Mouse (Mus musculus) heart, adult 2 months (tissue): ENCODE results near the gene Tom1l2. TPM values are rescaled to one million over a fixed set of nuclear protein-coding genes. Genes with fewer than 3 reads are reported as not detected.

Source experiments
- DNase-seq, 2 experiments: peaks; one replicate each; pipeline ENCODE4 v3.0.0; 2021
- H3K27ac ChIP-seq: fragments of 200-600 bp; 2 replicates; pipeline ENCODE4 v1.8.1; 2022
- H3K27me3 ChIP-seq: fragments of 200-500 bp; 2 replicates; pipeline ENCODE4 v1.6.1; 2012; ENCODE audit warnings: mild to moderate bottlenecking, low read length, inconsistent platforms, mixed read lengths; ENCODE audit not compliant: control insufficient read depth, insufficient read depth
- H3K36me3 ChIP-seq: fragments of 200-500 bp; 2 replicates; pipeline ENCODE4 v1.6.1; 2012; ENCODE audit warnings: low read length, inconsistent platforms; ENCODE audit not compliant: control insufficient read depth, insufficient read depth
- H3K4me1 ChIP-seq: fragments of 200-500 bp; 2 replicates; pipeline ENCODE4 v1.6.1; 2011; ENCODE audit warnings: low read length; ENCODE audit not compliant: control insufficient read depth, insufficient read depth
- H3K4me3 ChIP-seq: fragments of 200-600 bp; 2 replicates; pipeline ENCODE4 v1.8.1; 2022
- H3K79me2 ChIP-seq: fragments of 200-500 bp; replicated peaks from 2 replicates; pipeline ENCODE4 v1.6.1; 2012; ENCODE audit warnings: mild to moderate bottlenecking, inconsistent platforms, low read length, moderate library complexity, mixed read lengths; ENCODE audit not compliant: control insufficient read depth, insufficient read depth
- H3K9ac ChIP-seq: fragments of 200-500 bp; 2 replicates; pipeline ENCODE4 v1.6.1; 2012; ENCODE audit warnings: low read depth, mild to moderate bottlenecking, control low read depth, inconsistent platforms, low read length, mixed read lengths
- CTCF ChIP-seq: fragments of 200-600 bp; IDR thresholded peaks from 2 replicates; pipeline ENCODE4 v1.8.1; 2022; ENCODE audit warnings: antibody characterized with exemption, mild to moderate bottlenecking, moderate library complexity
- EP300 ChIP-seq: fragments of 200-500 bp; IDR thresholded peaks from 2 replicates; pipeline ENCODE4 v1.6.1; 2011; ENCODE audit warnings: low read depth, low read length, control low read depth; ENCODE audit not compliant: insufficient read depth
- POLR2A ChIP-seq: fragments of 200-500 bp; IDR thresholded peaks from 2 replicates; pipeline ENCODE4 v1.6.1; 2011; ENCODE audit warnings: mild to moderate bottlenecking, low read depth, low read length, control low read depth; ENCODE audit not compliant: insufficient read depth
- WGBS: fragments of 180-500 bp; shearing (Covaris S2); methylation state at CpG from one replicate; pipeline ENCODE4 v1.1.7; 2018; 5-methylcytosine and 5-hydroxymethylcytosine counted together
- intact Hi-C: fragments of 180-260 bp; cut with DNase I; formaldehyde crosslinking; loops from one replicate; pipeline ENCODE4 v1.15.1; 2025
- long read RNA-seq: library from polyadenylated mRNA; stranded (forward); transcript quantifications from one replicate; pipeline ENCODE4 v2.0.0, GENCODE M21; 2021
- polyA plus RNA-seq: library from polyadenylated mRNA; depleted of rRNA; stranded (reverse); fragments of >200 nt; gene quantifications from 2 replicates; pipeline ENCODE4 v1.2.3, GENCODE M21; 2012; rRNA removed
- total RNA-seq, 2 experiments: library from RNA; stranded (reverse); gene quantifications; 2 replicates each; pipeline ENCODE4 v1.2.3; 2021

Gene Tom1l2
- total RNA-seq, result 100 to 1,000 TPM; 102 to 113 TPM
- 123 and 149 TPM in 2 replicates for polyA plus RNA-seq
- long read RNA-seq, full-length matches to known transcripts, result 21 of 80 reads
- long read RNA-seq, partial matches to known transcripts, result 2 of 80 reads
- long read RNA-seq, other reads (novel, unspliced or antisense), result 57 of 80 reads

- peak; percentile 94 to 100 for DNase-seq
- Histone ChIP-seq H3K79me2 (peaks cover 10% of the 10 kb centered on the region), H3K27ac (peak within 1 kb of the TSS; percentile 98), H3K36me3 (peaks cover 7% of the 10 kb centered on the region), H3K4me3 (peak within 1 kb of the TSS; percentile 86), H3K4me1 (peaks cover 5% of the 10 kb centered on the region), H3K9ac (peak within 1 kb of the TSS; percentile 83), H3K27me3 (no peaks in the 10 kb centered on the region)
- WGBS, result under 1% methylated on average over 57 of the region's 57 CpGs
- intact Hi-C loops, result loop anchor here (5.0 kb wide), 2 partner anchors 45 to 245 kb away; partner anchors contain the start of gene Rai1
- 0 out of 2 replicates have a peak, but pooled peaks have one; percentile 4 for TF ChIP-seq CTCF
- TF ChIP-seq EP300, result 0 out of 2 replicates have a peak, but pooled peaks have one; percentile 56
- TF ChIP-seq POLR2A, result peak; percentile 86
These were observed at the start of gene Tom1l2, which contains the start of gene Drc3 for GRCm38 (mm10) chr11:60352559-60353411. Gene Tom1l2, minus strand, starts transcription at chr11:60352905. Gene Drc3, plus strand, starts transcription at chr11:60353329.

GRCm38 (mm10) chr11:60397172-60397571 lies 44.5 kb upstream of the Tom1l2 start:
- WGBS, result 89% methylated on average over 2 of the region's 2 CpGs
- TF ChIP-seq POLR2A, result no peak
- no peak for TF ChIP-seq CTCF
- no peak for TF ChIP-seq EP300
- H3K4me3 ChIP-seq, result no peak overlapping the region
- no peak for DNase-seq
- H3K79me2 ChIP-seq, result no peaks in the 10 kb centered on the region
- no peak overlapping the region for H3K9ac ChIP-seq
- no peaks in the 10 kb centered on the region for H3K4me1 ChIP-seq
- H3K27me3 ChIP-seq, result no peaks in the 10 kb centered on the region
- intact Hi-C loops, result no loop called here
- H3K36me3 ChIP-seq, result no peaks in the 10 kb centered on the region
- no peak overlapping the region for H3K27ac ChIP-seq

DNA sequence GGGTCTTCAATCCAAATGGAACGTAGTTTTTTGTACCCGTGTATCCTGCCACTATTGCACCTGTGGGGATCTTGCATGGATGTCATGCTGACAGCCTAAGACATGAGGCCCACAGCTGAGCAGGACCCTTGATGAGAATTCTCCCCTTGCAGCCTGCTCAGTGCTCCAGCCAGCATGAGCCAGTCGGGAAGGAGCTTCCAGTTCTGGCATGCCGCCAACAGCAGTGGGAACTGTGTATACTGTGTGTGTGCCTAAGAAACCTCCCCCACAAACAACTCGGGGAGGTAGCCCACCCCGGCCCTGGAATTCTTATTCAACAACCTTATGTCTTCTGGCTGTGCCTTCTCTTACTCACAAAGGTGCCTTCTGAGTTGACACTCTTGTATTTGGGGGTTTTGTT lies 43.8 kb upstream of the Tom1l2 start:
- Histone ChIP-seq H3K36me3 (no peaks in the 10 kb centered on the region), H3K9ac (no peak overlapping the region), H3K79me2 (no peaks in the 10 kb centered on the region), H3K27ac (no peak overlapping the region), H3K4me1 (no peaks in the 10 kb centered on the region), H3K27me3 (no peaks in the 10 kb centered on the region), H3K4me3 (no peak overlapping the region)
- DNase-seq, result peak in 1 of 2 experiments; percentile 23
- intact Hi-C loops, result no loop called here
- TF ChIP-seq EP300 (no peak), POLR2A (no peak), CTCF (no peak)
- WGBS, result 44% methylated on average over 6 of the region's 6 CpGs

DNA sequence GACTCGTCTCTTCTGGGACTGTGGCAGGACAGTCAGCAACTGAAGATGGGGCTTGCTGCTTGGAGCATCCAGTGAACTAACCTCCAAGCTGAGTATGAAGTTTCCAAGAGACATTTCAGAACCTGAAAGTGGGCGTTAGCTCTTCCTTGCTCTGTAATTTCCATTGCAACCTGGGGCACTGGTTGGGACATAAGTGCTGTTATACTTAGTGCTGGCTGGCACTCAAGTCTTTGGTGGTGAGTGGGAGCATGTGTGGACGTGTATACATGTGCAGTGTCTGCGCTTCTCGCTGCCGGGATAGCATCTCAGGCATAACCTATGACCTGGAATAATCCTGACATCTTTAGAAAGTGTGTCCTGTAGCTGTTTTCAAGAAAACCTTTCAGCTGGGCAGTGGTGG lies 38.6 kb upstream of the Tom1l2 start:
- intact Hi-C loops, result no loop called here
- no peaks in the 10 kb centered on the region for H3K27me3 ChIP-seq
- 70% methylated on average over 6 of the region's 6 CpGs for WGBS
- H3K79me2 ChIP-seq, result no peaks in the 10 kb centered on the region
- H3K4me1 ChIP-seq, result no peaks in the 10 kb centered on the region
- no peak overlapping the region for H3K9ac ChIP-seq
- H3K27ac ChIP-seq, result no peak overlapping the region
- TF ChIP-seq POLR2A, result no peak
- TF ChIP-seq EP300, result no peak
- no peak for TF ChIP-seq CTCF
- no peak overlapping the region for H3K4me3 ChIP-seq
- DNase-seq, result no peak
- H3K36me3 ChIP-seq, result no peaks in the 10 kb centered on the region

- H3K9ac ChIP-seq, result no peak overlapping the region
- no peaks in the 10 kb centered on the region for H3K79me2 ChIP-seq
- 86% methylated on average over 2 of the region's 2 CpGs for WGBS
- intact Hi-C loops, result no loop called here
- TF ChIP-seq POLR2A (no peak), CTCF (no peak), EP300 (no peak)
- H3K36me3 ChIP-seq, result no peaks in the 10 kb centered on the region
- no peak overlapping the region for H3K4me3 ChIP-seq
- H3K27me3 ChIP-seq, result no peaks in the 10 kb centered on the region
- H3K27ac ChIP-seq, result no peak overlapping the region
- no peaks in the 10 kb centered on the region for H3K4me1 ChIP-seq
- no peak for DNase-seq
These were observed 35.2 kb upstream of the Tom1l2 start for GRCm38 (mm10) chr11:60387944-60388343.

GRCm38 (mm10) chr11:60385946-60386345 lies 33.2 kb upstream of the Tom1l2 start:
- Histone ChIP-seq H3K79me2 (no peaks in the 10 kb centered on the region), H3K27me3 (no peaks in the 10 kb centered on the region), H3K4me3 (no peak overlapping the region), H3K4me1 (no peaks in the 10 kb centered on the region), H3K27ac (no peak overlapping the region), H3K36me3 (no peaks in the 10 kb centered on the region), H3K9ac (no peak overlapping the region)
- intact Hi-C loops, result no loop called here
- no peak for TF ChIP-seq EP300
- no peak for TF ChIP-seq POLR2A
- no peak for TF ChIP-seq CTCF
- WGBS, result 76% methylated on average over 5 of the region's 5 CpGs
- DNase-seq, result no peak
